Mouse (Mus musculus) liver, embryonic 14.5 days (tissue): ENCODE measurements at regions not wholly inside any gene's neighbourhood (a gene's known extent, or its start where the extent isn't known, plus 50 kb on each side); places are given as distances from the start of the nearest gene placed in this dataset.

ENCODE experiments used
- ATAC-seq: fragments of 200-750 bp; cut with Nextera tagmentation; 2 replicates; pipeline ENCODE4 v1.8.0; 2017; ENCODE audit warnings: moderate number of reproducible peaks, mild to moderate bottlenecking, moderate library complexity; ENCODE audit not compliant: insufficient read depth
- DNase-seq, 3 experiments: peaks; one replicate each; pipeline ENCODE4 v3.0.0-alpha.2; 2012 to 2013; ENCODE audit warnings: low read depth in 3 of 3, low spot score in 3 of 3
- H3K27ac ChIP-seq: fragments of 300-500 bp; sonication (generic); 2 replicates; pipeline ENCODE4 v1.5.1; 2014; ENCODE audit warnings: moderate library complexity, mild to moderate bottlenecking, control low read depth, inconsistent platforms
- H3K27me3 ChIP-seq: fragments of 300-500 bp; sonication (generic); 2 replicates; pipeline ENCODE4 v1.6.1; 2014; ENCODE audit warnings: mild to moderate bottlenecking, low read length, moderate library complexity; ENCODE audit not compliant: control insufficient read depth, insufficient read depth
- H3K36me3 ChIP-seq: fragments of 300-500 bp; sonication (generic); replicated peaks from 2 replicates; pipeline ENCODE4 v1.6.1; 2014; ENCODE audit warnings: low read depth; ENCODE audit not compliant: control insufficient read depth, insufficient read depth
- H3K4me1 ChIP-seq, 2 experiments: fragments of 200-500 bp in 1 of 2; fragments of 300-500 bp in 1 of 2; sonication (generic) in 1 of 2; replicated peaks; 2 replicates each; pipeline ENCODE4 v1.6.1; 2012 to 2014; ENCODE audit warnings: antibody characterized with exemption in 1 of 2, inconsistent platforms in 1 of 2, low read length in 1 of 2; ENCODE audit not compliant: control insufficient read depth in 2 of 2, insufficient read depth in 2 of 2
- H3K4me2 ChIP-seq: fragments of 300-500 bp; sonication (generic); 2 replicates; pipeline ENCODE4 v1.6.1; 2014; ENCODE audit warnings: low read depth, mild to moderate bottlenecking, control low read depth, moderate library complexity
- H3K4me3 ChIP-seq, 2 experiments: fragments of 200-500 bp in 1 of 2; fragments of 300-500 bp in 1 of 2; sonication (generic) in 1 of 2; 2 replicates each; pipeline ENCODE4 v1.5.1; 2012 to 2014; ENCODE audit warnings: low read depth in 2 of 2, low read length in 2 of 2, mild to moderate bottlenecking in 2 of 2, control low read depth in 1 of 2, inconsistent platforms in 1 of 2, moderate library complexity in 1 of 2; ENCODE audit not compliant: insufficient read depth in 1 of 2
- H3K9ac ChIP-seq: fragments of 300-500 bp; sonication (generic); replicated peaks from 2 replicates; pipeline ENCODE4 v1.6.1; 2014; ENCODE audit warnings: mild to moderate bottlenecking, control low read depth, moderate library complexity
- H3K9me3 ChIP-seq: fragments of 300-500 bp; sonication (generic); 2 replicates; pipeline ENCODE4 v1.6.1; 2016; ENCODE audit warnings: low read length, mixed read lengths; ENCODE audit not compliant: control insufficient read depth
- CTCF ChIP-seq: IDR thresholded peaks from 2 replicates; pipeline ENCODE4 v1.5.1; 2016; ENCODE audit warnings: antibody characterized with exemption, low read depth, control low read depth
- EP300 ChIP-seq: IDR thresholded peaks from 2 replicates; pipeline ENCODE4 v1.6.1; 2016; ENCODE audit warnings: antibody characterized with exemption, low read depth
- WGBS: fragments of 180-500 bp; shearing (Covaris S2); extraction: QIAGEN DNeasy Blood & Tissue Kit; methylation state at CpG from one replicate; pipeline ENCODE4 v1.1.7; 2014; ENCODE audit not compliant: insufficient replicate concordance; 5-methylcytosine and 5-hydroxymethylcytosine counted together

- no peak for ATAC-seq
- Histone ChIP-seq H3K27me3 (no peaks in the 10 kb centered on the region), H3K27ac (no peak overlapping the region), H3K4me1 (no peaks in the 10 kb centered on the region), H3K9me3 (no peaks in the 10 kb centered on the region), H3K4me2 (no peak overlapping the region), H3K4me3 (no peak overlapping the region), H3K9ac (no peak overlapping the region), H3K36me3 (no peaks in the 10 kb centered on the region)
- no peak for DNase-seq
- TF ChIP-seq CTCF (no peak), EP300 (no peak)
- 59% methylated on average over 3 of the region's 3 CpGs for WGBS
Measured at GRCm38 (mm10) chr11:12521286-12521685, 56.5 kb upstream of the Cobl start.

- ATAC-seq (no peak), DNase-seq (no peak)
- no peak overlapping the region for H3K4me3 ChIP-seq
- H3K9ac ChIP-seq, result no peak overlapping the region
- no peak overlapping the region for H3K4me2 ChIP-seq
- 66% methylated on average over 2 of the region's 2 CpGs for WGBS
- no peaks in the 10 kb centered on the region for H3K4me1 ChIP-seq
- TF ChIP-seq EP300 (no peak), CTCF (no peak)
- H3K27me3 ChIP-seq, result no peaks in the 10 kb centered on the region
- no peaks in the 10 kb centered on the region for H3K9me3 ChIP-seq
- H3K27ac ChIP-seq, result no peak overlapping the region
- H3K36me3 ChIP-seq, result no peaks in the 10 kb centered on the region
Measured at GRCm38 (mm10) chr11:12516374-12516773, 51.6 kb upstream of the Cobl start.
